Mouse (Mus musculus): ENCODE measurements around the gene Defb39. TPM values are rescaled to one million over a fixed set of nuclear protein-coding genes. Genes with fewer than 3 reads are reported as not detected.

Gene Defb39
- not detected in 2 replicates for polyA plus RNA-seq (2015; fragmentation: Nextera tagmentation; extraction: Ambion mirVana)

DNA sequence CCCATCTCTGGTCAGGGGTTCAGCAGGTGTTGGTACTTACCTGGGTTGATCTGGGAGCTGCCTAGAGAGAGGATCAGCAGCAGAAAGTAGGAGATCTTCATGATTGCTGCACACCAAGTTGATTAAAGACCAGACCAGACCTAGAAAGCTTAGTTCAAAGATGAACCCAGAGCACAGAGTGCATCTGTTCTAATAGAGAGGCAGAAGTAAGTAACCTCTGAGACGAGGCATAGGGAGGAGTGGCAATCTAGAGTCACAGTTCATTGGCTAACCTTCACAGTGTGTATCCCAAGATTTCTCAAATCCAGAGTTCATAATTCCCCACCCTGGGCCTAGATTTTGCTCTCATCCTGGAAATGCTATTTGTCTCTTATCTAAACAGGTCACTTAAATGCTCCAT lies at the start of gene Defb39:
Defb39 (minus strand) TSS at position 101 of the 400 bp plus-strand sequence.
- H3K27me3 ChIP-seq (ENCODE audit: control insufficient read depth, insufficient read depth, low read depth, low read length), result no peaks in the 10 kb centered on the region
- ATAC-seq, result no peak
- H3K9me3 ChIP-seq (replicated peaks; ENCODE audit: control insufficient read depth, low read length, poor library complexity, severe bottlenecking), result no peaks in the 10 kb centered on the region
- no peaks in the 10 kb centered on the region for H3K4me1 ChIP-seq (ENCODE audit: control insufficient read depth, insufficient read depth, low read length)
- WGBS, result 78% methylated on average over 1 of the region's 1 CpGs
- H3K9ac ChIP-seq (ENCODE audit: low read depth, low read length), result no peak within 1 kb of the TSS
- H3K4me2 ChIP-seq (ENCODE audit: low read length), result no peak within 1 kb of the TSS
- H3K36me3 ChIP-seq (ENCODE audit: control insufficient read depth, insufficient read depth, low read length), result no peaks in the 10 kb centered on the region
- H3K27ac ChIP-seq (ENCODE audit: low read length), result no peak within 1 kb of the TSS
- no peak within 1 kb of the TSS for H3K4me3 ChIP-seq (ENCODE audit: low read depth, low read length)

DNA sequence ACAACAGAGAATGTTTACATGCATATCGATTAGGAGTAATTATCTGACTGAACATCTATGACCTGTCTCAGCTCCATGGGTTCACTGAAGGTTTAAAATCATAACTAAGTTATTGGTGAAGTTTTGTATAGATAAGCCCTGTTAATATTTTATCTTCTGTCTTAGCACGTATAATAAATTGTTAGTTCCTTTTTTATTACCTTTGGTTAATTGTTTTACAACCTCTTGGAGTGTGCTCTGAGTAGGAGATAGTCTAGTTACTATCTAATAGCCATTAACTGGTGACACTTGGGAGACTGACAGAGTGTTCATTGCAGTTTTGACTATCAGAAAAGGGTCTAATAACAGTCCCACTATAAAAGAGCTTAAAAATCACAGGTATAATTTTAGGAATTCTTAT lies 1.4 kb upstream of the Defb39 start:
- no peak overlapping the region for H3K9ac ChIP-seq (ENCODE audit: low read depth, low read length)
- no peaks in the 10 kb centered on the region for H3K27me3 ChIP-seq (ENCODE audit: control insufficient read depth, insufficient read depth, low read depth, low read length)
- no peaks in the 10 kb centered on the region for H3K4me1 ChIP-seq (ENCODE audit: control insufficient read depth, insufficient read depth, low read length)
- no peak overlapping the region for H3K4me2 ChIP-seq (ENCODE audit: low read length)
- no peaks in the 10 kb centered on the region for H3K36me3 ChIP-seq (ENCODE audit: control insufficient read depth, insufficient read depth, low read length)
- ATAC-seq, result no peak
- no peak overlapping the region for H3K27ac ChIP-seq (ENCODE audit: low read length)
- 79% methylated on average over 2 of the region's 2 CpGs for WGBS
- no peak overlapping the region for H3K4me3 ChIP-seq (ENCODE audit: low read depth, low read length)
- H3K9me3 ChIP-seq (replicated peaks; ENCODE audit: control insufficient read depth, low read length, poor library complexity, severe bottlenecking), result no peaks in the 10 kb centered on the region

GRCm38 (mm10) chr8:19062891-19063290 lies 1.7 kb downstream of the Defb39 start:
- Histone ChIP-seq H3K4me2 (ENCODE audit: low read length) (no peak overlapping the region), H3K9me3 (replicated peaks; ENCODE audit: control insufficient read depth, low read length, poor library complexity, severe bottlenecking) (no peaks in the 10 kb centered on the region), H3K9ac (ENCODE audit: low read depth, low read length) (no peak overlapping the region), H3K27ac (ENCODE audit: low read length) (no peak overlapping the region), H3K36me3 (ENCODE audit: control insufficient read depth, insufficient read depth, low read length) (no peaks in the 10 kb centered on the region), H3K4me1 (ENCODE audit: control insufficient read depth, insufficient read depth, low read length) (no peaks in the 10 kb centered on the region), H3K4me3 (ENCODE audit: low read depth, low read length) (no peak overlapping the region), H3K27me3 (ENCODE audit: control insufficient read depth, insufficient read depth, low read depth, low read length) (no peaks in the 10 kb centered on the region)
- no peak for ATAC-seq

DNA sequence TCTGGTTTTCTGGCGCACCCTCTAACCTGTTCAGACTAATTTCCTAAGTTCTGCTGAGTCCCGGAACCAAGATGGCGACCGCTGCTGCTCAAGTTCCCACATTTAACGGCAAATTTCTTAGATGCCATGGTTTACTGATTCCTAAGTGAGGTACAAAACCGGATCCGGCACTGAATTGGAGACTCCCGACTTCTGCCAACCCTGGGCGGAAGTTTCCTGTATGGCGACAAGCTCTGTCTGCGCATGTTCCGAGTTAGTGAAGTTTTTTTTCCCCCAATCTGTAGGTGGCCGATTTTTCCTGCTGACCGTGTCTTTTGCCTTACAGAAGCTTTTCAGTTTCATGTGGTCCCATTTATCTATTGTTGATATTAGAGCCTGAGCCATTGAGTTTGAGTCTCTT lies 19.4 kb downstream of the Defb39 start:
- Histone ChIP-seq H3K4me3 (ENCODE audit: low read depth, low read length) (no peak overlapping the region), H3K27me3 (ENCODE audit: control insufficient read depth, insufficient read depth, low read depth, low read length) (no peaks in the 10 kb centered on the region), H3K4me2 (ENCODE audit: low read length) (no peak overlapping the region), H3K4me1 (ENCODE audit: control insufficient read depth, insufficient read depth, low read length) (no peaks in the 10 kb centered on the region), H3K36me3 (ENCODE audit: control insufficient read depth, insufficient read depth, low read length) (no peaks in the 10 kb centered on the region), H3K9ac (ENCODE audit: low read depth, low read length) (no peak overlapping the region), H3K27ac (ENCODE audit: low read length) (no peak overlapping the region), H3K9me3 (replicated peaks; ENCODE audit: control insufficient read depth, low read length, poor library complexity, severe bottlenecking) (no peaks in the 10 kb centered on the region)
- WGBS, result 93% methylated on average over 14 of the region's 14 CpGs
- no peak for ATAC-seq

- H3K4me3 ChIP-seq (ENCODE audit: low read depth, low read length), result no peak within 1 kb of the TSS
- no peak within 1 kb of the TSS for H3K27ac ChIP-seq (ENCODE audit: low read length)
- no peak within 1 kb of the TSS for H3K4me2 ChIP-seq (ENCODE audit: low read length)
- no peaks in the 10 kb centered on the region for H3K36me3 ChIP-seq (ENCODE audit: control insufficient read depth, insufficient read depth, low read length)
- H3K27me3 ChIP-seq (ENCODE audit: control insufficient read depth, insufficient read depth, low read depth, low read length), result no peaks in the 10 kb centered on the region
- ATAC-seq, result no peak
- H3K9ac ChIP-seq (ENCODE audit: low read depth, low read length), result no peak within 1 kb of the TSS
- H3K4me1 ChIP-seq (ENCODE audit: control insufficient read depth, insufficient read depth, low read length), result no peaks in the 10 kb centered on the region
- 74% methylated on average over 1 of the region's 1 CpGs for WGBS
- H3K9me3 ChIP-seq (replicated peaks; ENCODE audit: control insufficient read depth, low read length, poor library complexity, severe bottlenecking), result no peaks in the 10 kb centered on the region
These were observed 38.1 kb downstream of the Defb39 start, which contains the start of gene Defb38 for GRCm38 (mm10) chr8:19026466-19026865. Gene Defb38, minus strand, starts transcription at chr8:19026566.

Other genes starting within 250 kb of the Defb39 start
- not detected in 2 replicates for gene Defb40, start 86.6 kb downstream of the Defb39 start, polyA plus RNA-seq (2015; fragmentation: Nextera tagmentation; extraction: Ambion mirVana)
- gene Defb37, start 73.8 kb downstream of the Defb39 start, polyA plus RNA-seq (2015; fragmentation: Nextera tagmentation; extraction: Ambion mirVana), result not detected in 2 replicates
- not detected in 2 replicates for gene Defb38, start 38.2 kb downstream of the Defb39 start, polyA plus RNA-seq (2015; fragmentation: Nextera tagmentation; extraction: Ambion mirVana)
- gene Defb12, start 50.0 kb upstream of the Defb39 start, polyA plus RNA-seq (2015; fragmentation: Nextera tagmentation; extraction: Ambion mirVana), result not detected in 2 replicates
- not detected in 2 replicates for gene Defb34, start 58.9 kb upstream of the Defb39 start, polyA plus RNA-seq (2015; fragmentation: Nextera tagmentation; extraction: Ambion mirVana)
- not detected in 2 replicates for gene Gm45826, start 76.0 kb upstream of the Defb39 start, polyA plus RNA-seq (2015; fragmentation: Nextera tagmentation; extraction: Ambion mirVana)
- not detected in 2 replicates for gene Defb14, start 129.5 kb upstream of the Defb39 start, polyA plus RNA-seq (2015; fragmentation: Nextera tagmentation; extraction: Ambion mirVana)
- not detected in 2 replicates for gene Defb4, start 133.9 kb upstream of the Defb39 start, polyA plus RNA-seq (2015; fragmentation: Nextera tagmentation; extraction: Ambion mirVana)
- not detected in 2 replicates for gene Defb6, start 160.7 kb upstream of the Defb39 start, polyA plus RNA-seq (2015; fragmentation: Nextera tagmentation; extraction: Ambion mirVana)
- gene Defb46, start 175.1 kb upstream of the Defb39 start, polyA plus RNA-seq (2015; fragmentation: Nextera tagmentation; extraction: Ambion mirVana), result not detected in 2 replicates
- gene Defb5, start 182.8 kb upstream of the Defb39 start, polyA plus RNA-seq (2015; fragmentation: Nextera tagmentation; extraction: Ambion mirVana), result not detected in 2 replicates
- gene Defb3, start 228.6 kb upstream of the Defb39 start, polyA plus RNA-seq (2015; fragmentation: Nextera tagmentation; extraction: Ambion mirVana), result not detected in 2 replicates

All from midbrain, embryonic 16.5 days (tissue).